Comparison of ENCODE assay signal across 8 mouse cellular contexts in the genomic region with DNA sequence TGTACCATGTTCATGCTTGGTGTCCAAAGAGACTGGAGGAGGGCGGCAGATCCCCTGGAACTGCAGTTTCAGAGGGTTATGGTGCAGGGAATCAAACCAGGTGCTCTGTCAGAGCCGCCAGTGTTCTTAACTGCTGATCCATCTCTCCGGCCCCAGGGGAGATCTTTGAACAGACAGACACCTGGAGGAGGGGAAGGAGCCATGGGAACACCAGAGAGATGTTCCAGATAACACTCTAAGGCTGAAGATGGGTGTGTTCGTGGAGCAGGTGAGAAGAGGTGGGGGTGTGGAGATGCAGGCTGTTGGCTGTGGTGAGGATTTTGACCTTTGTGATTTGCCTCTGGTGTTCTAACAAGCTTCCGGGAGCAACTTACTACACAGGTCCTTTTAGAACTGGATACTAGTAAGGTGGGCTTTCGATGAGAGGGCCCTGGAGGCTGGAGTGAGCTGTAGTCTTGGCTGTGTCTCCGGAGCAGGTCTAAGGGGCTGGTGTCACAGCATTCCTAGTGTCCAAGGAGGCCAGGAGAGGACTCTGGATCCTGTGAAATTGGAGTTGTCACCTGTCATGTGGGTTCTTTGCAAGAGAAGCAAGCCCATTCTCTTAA. TPM values are rescaled to one million over a fixed set of nuclear protein-coding genes. Genes with fewer than 3 reads are reported as not detected.
DNase-seq lines count a peak whose midpoint lies in the region; ATAC-seq and TF ChIP-seq lines count a peak whose summit lies in the region.

No protein-coding gene starts in this region.

- peaks cover 27% of the 10 kb centered on the region for H3K79me2 ChIP-seq in CH12.LX (replicated peaks; ENCODE audit: control insufficient read depth, extremely low read depth, insufficient read depth, poor library complexity, severe bottlenecking)

- TF ChIP-seq CTCF in kidney, adult 2 months (conservative IDR thresholded peaks at IDR 0.05; ENCODE audit: insufficient read depth, insufficient read length, low read depth, low read length), result no peak
- no peak for TF ChIP-seq CTCF in CH12.LX (conservative IDR thresholded peaks at IDR 0.05 in 1 of 2, IDR thresholded peaks at IDR 0.05 in 1 of 2; ENCODE audit: low read depth in 2 of 2, low read length in 2 of 2)

- H3K4me1 ChIP-seq in kidney, adult 2 months (ENCODE audit: control insufficient read depth, insufficient read depth, low read length), result peaks cover 5% of the 10 kb centered on the region; the same call in 1 of the 2 replicates
- peaks cover 9 to 47% of the 10 kb centered on the region in 2 experiments for H3K4me1 ChIP-seq in CH12.LX (ENCODE audit: control insufficient read depth in 1 of 2, insufficient read depth in 2 of 2)
- H3K4me1 ChIP-seq in embryonic facial prominence, embryonic 12.5 days, result peaks cover 49% of the 10 kb centered on the region
- peaks cover 53% of the 10 kb centered on the region for H3K4me1 ChIP-seq in liver, embryonic 11.5 days (replicated peaks; ENCODE audit: control insufficient read depth, insufficient read depth, low read length)

- TF ChIP-seq POLR2A in kidney, adult 2 months (IDR thresholded peaks at IDR 0.05; ENCODE audit: low read depth, low read length), result no peak
- no peak for TF ChIP-seq POLR2A in CH12.LX (IDR thresholded peaks at IDR 0.05; ENCODE audit: low read depth, low read length)

- dilution Hi-C loops in CH12.LX (cut with MboI; ENCODE audit: extremely low pct_ligation_motif_present, extremely low pct_unique_long_range_greater_than_20kb, low sequenced_read_pairs), result no loop called here

- no peak for TF ChIP-seq EP300 in CH12.LX (IDR thresholded peaks at IDR 0.05; ENCODE audit: low read length)

- TF ChIP-seq RAD21 in CH12.LX (IDR thresholded peaks at IDR 0.05; ENCODE audit: low read depth, low read length), result no peak

- no peak overlapping the region for H3K4me2 ChIP-seq in CH12.LX (ENCODE audit: insufficient read depth, low read depth, poor library complexity, severe bottlenecking)
- H3K4me2 ChIP-seq in embryonic facial prominence, embryonic 12.5 days (replicated peaks), result peak overlapping the region; percentile 4; the same call in 1 of the 2 replicates
- no peak overlapping the region; the same call in 1 of the 2 replicates for H3K4me2 ChIP-seq in liver, embryonic 11.5 days

- in situ Hi-C loops in CH12.LX (cut with MboI; ENCODE audit: low pct_ligation_motif_present, low pct_unique_long_range_greater_than_20kb, low sequenced_read_pairs), result no loop called here

- peak; percentile 33 for DNase-seq in kidney, adult 2 months
- DNase-seq in kidney, adult 11 months, result no peak
- DNase-seq in CH12.LX (ENCODE audit: extremely low read depth), result no peak
- no peak for DNase-seq in liver, embryonic 11.5 days (ENCODE audit: low spot score)
- no peak for DNase-seq in left cerebral cortex, postnatal 14 days (ENCODE audit: low spot score in 2 of 2)
- DNase-seq in left cerebral cortex, postnatal 25 days (ENCODE audit: low spot score in 2 of 2), result no peak
- no peak for DNase-seq in spleen, postnatal 36 days (ENCODE audit: low spot score in 2 of 2)

- H3K4me3 ChIP-seq in kidney, adult 2 months (ENCODE audit: insufficient read depth, low read depth, low read length), result no peak overlapping the region
- no peak overlapping the region for H3K4me3 ChIP-seq in CH12.LX (replicated peaks in 1 of 3; ENCODE audit: low read depth in 2 of 3, low read length in 2 of 3, poor library complexity in 1 of 3)
- H3K4me3 ChIP-seq in embryonic facial prominence, embryonic 12.5 days, result no peak overlapping the region
- no peak overlapping the region for H3K4me3 ChIP-seq in liver, embryonic 11.5 days (ENCODE audit: low read depth, low read length)

- intact Hi-C loops in left cerebral cortex, postnatal 14 days (cut with DNase I), result loop anchor here (2.0 kb wide), 1 partner anchor 13 kb away; no protein-coding TSS in a partner anchor
- intact Hi-C loops in left cerebral cortex, postnatal 25 days (cut with DNase I), result loop anchor here (1.0 to 2.0 kb wide), 2 partner anchors 12 to 23 kb away; partner anchors contain the start of gene Rps16

- no peaks in the 10 kb centered on the region for H3K27me3 ChIP-seq in kidney, adult 2 months (replicated peaks; ENCODE audit: control insufficient read depth, insufficient read depth, low read length)
- no peaks in the 10 kb centered on the region for H3K27me3 ChIP-seq in CH12.LX (replicated peaks)
- H3K27me3 ChIP-seq in embryonic facial prominence, embryonic 12.5 days, result no peaks in the 10 kb centered on the region
- no peaks in the 10 kb centered on the region for H3K27me3 ChIP-seq in liver, embryonic 11.5 days (replicated peaks; ENCODE audit: control insufficient read depth, insufficient read depth, low read length)

- no peak for ATAC-seq in embryonic facial prominence, embryonic 12.5 days (ENCODE audit: insufficient number of reproducible peaks, insufficient read depth, low FRiP score, low TSS enrichment)
- no peak for ATAC-seq in liver, embryonic 11.5 days (replicated peaks; ENCODE audit: low FRiP score)

- H3K27ac ChIP-seq in kidney, adult 2 months (ENCODE audit: insufficient read depth, low read depth, low read length), result no peak overlapping the region
- H3K27ac ChIP-seq in CH12.LX (ENCODE audit: insufficient read depth, low read depth), result 0 out of 2 replicates have a peak overlapping the region, but pooled peaks have one; percentile 5
- H3K27ac ChIP-seq in embryonic facial prominence, embryonic 12.5 days, result peak overlapping the region; percentile 74
- peak overlapping the region; percentile 97; the same call in 1 of the 2 replicates for H3K27ac ChIP-seq in liver, embryonic 11.5 days (ENCODE audit: low read depth, low read length)

- 62% methylated on average over 7 of the region's 7 CpGs for WGBS in kidney, adult 2 months
- WGBS in embryonic facial prominence, embryonic 12.5 days, result 74% methylated on average over 7 of the region's 7 CpGs
- WGBS in liver, embryonic 11.5 days, result 72% methylated on average over 7 of the region's 7 CpGs

- H3K9me3 ChIP-seq in CH12.LX (replicated peaks; ENCODE audit: low read length), result no peaks in the 10 kb centered on the region
- no peaks in the 10 kb centered on the region for H3K9me3 ChIP-seq in embryonic facial prominence, embryonic 12.5 days
- no peaks in the 10 kb centered on the region for H3K9me3 ChIP-seq in liver, embryonic 11.5 days (ENCODE audit: control insufficient read depth, low read length)

- no peak overlapping the region for H3K9ac ChIP-seq in CH12.LX (ENCODE audit: insufficient read depth, low read depth)
- no peak overlapping the region for H3K9ac ChIP-seq in embryonic facial prominence, embryonic 12.5 days
- H3K9ac ChIP-seq in liver, embryonic 11.5 days (ENCODE audit: low read depth, low read length), result no peak overlapping the region

- H3K36me3 ChIP-seq in kidney, adult 2 months (ENCODE audit: control insufficient read depth, insufficient read depth, low read length), result peaks cover 8% of the 10 kb centered on the region
- H3K36me3 ChIP-seq in CH12.LX (replicated peaks in 1 of 2; ENCODE audit: control insufficient read depth in 1 of 2, insufficient read depth in 1 of 2, low read length in 1 of 2), result peaks cover 9 to 24% of the 10 kb centered on the region in 2 experiments
- peaks cover 22% of the 10 kb centered on the region for H3K36me3 ChIP-seq in embryonic facial prominence, embryonic 12.5 days
- peaks cover 10% of the 10 kb centered on the region for H3K36me3 ChIP-seq in liver, embryonic 11.5 days (ENCODE audit: control insufficient read depth, insufficient read depth, low read length)

RNA-seq across cellular contexts. Expression of gene Plekhg2, which starts 1.6 kb away (rescaled TPM):
- polyA plus RNA-seq in kidney, adult 2 months (2012; rRNA removed), result 13.5 and 14.6 TPM in 2 replicates
- total RNA-seq in CH12.LX (2012; rRNA removed), result 3.3 and 4.7 TPM in 2 replicates
- 0.39 and 0.43 TPM in 2 replicates for total RNA-seq in CH12.LX (2014; rRNA removed)
- 5.2 and 5.5 TPM in 2 replicates for polyA plus RNA-seq in CH12.LX (2012; ENCODE audit: insufficient read length, low read depth)
- polyA plus RNA-seq in embryonic facial prominence, embryonic 12.5 days (2016; fragmentation: Nextera tagmentation; extraction: Ambion mirVana), result 114 and 121 TPM in 2 replicates
- 29.2 and 34.4 TPM in 2 replicates for polyA plus RNA-seq in liver, embryonic 11.5 days (2014; fragmentation: Nextera tagmentation; extraction: Ambion mirVana)
- total RNA-seq in left cerebral cortex, postnatal 14 days (2021), result 10 to 100 TPM; 10.1 to 10.3 TPM
- total RNA-seq in left cerebral cortex, postnatal 25 days (2021), result 1 to 10 TPM; 5.0 to 6.7 TPM

RNA-seq across cellular contexts. Expression of gene Zfp36, which starts 6.1 kb away (rescaled TPM):
- 24.6 and 25.5 TPM in 2 replicates for polyA plus RNA-seq in kidney, adult 2 months (2012; rRNA removed)
- total RNA-seq in CH12.LX (2012; rRNA removed), result 2.8 and 3.5 TPM in 2 replicates
- total RNA-seq in CH12.LX (2014; rRNA removed), result 1.1 and 1.9 TPM in 2 replicates
- 8.9 and 9.9 TPM in 2 replicates for polyA plus RNA-seq in CH12.LX (2012; ENCODE audit: insufficient read length, low read depth)
- polyA plus RNA-seq in embryonic facial prominence, embryonic 12.5 days (2016; fragmentation: Nextera tagmentation; extraction: Ambion mirVana), result 7.8 and 8.6 TPM in 2 replicates
- polyA plus RNA-seq in liver, embryonic 11.5 days (2014; fragmentation: Nextera tagmentation; extraction: Ambion mirVana), result 9.9 and 10.2 TPM in 2 replicates
- total RNA-seq in left cerebral cortex, postnatal 14 days (2021), result 1 to 10 TPM; 1.5 to 3.3 TPM
- 1 to 10 TPM; 2.2 to 2.9 TPM for total RNA-seq in left cerebral cortex, postnatal 25 days (2021)

RNA-seq across cellular contexts. Expression of gene Med29, which starts 18.5 kb away (rescaled TPM):
- 71.9 and 72.1 TPM in 2 replicates for polyA plus RNA-seq in kidney, adult 2 months (2012; rRNA removed)
- total RNA-seq in CH12.LX (2012; rRNA removed) (23.5 and 27.8 TPM in 2 replicates), CH12.LX (2014; rRNA removed) (19.4 and 19.8 TPM in 2 replicates)
- polyA plus RNA-seq in CH12.LX (2012; ENCODE audit: insufficient read length, low read depth), result 25.4 and 26.9 TPM in 2 replicates
- 51.1 and 52.0 TPM in 2 replicates for polyA plus RNA-seq in embryonic facial prominence, embryonic 12.5 days (2016; fragmentation: Nextera tagmentation; extraction: Ambion mirVana)
- 44.7 and 45.7 TPM in 2 replicates for polyA plus RNA-seq in liver, embryonic 11.5 days (2014; fragmentation: Nextera tagmentation; extraction: Ambion mirVana)
- 10 to 100 TPM; 18.0 to 19.8 TPM for total RNA-seq in left cerebral cortex, postnatal 14 days (2021)
- total RNA-seq in left cerebral cortex, postnatal 25 days (2021), result 10 to 100 TPM; 19.0 to 22.2 TPM

RNA-seq across cellular contexts. Expression of gene Paf1, which starts 18.8 kb away (rescaled TPM):
- 72.6 and 78.4 TPM in 2 replicates for polyA plus RNA-seq in kidney, adult 2 months (2012; rRNA removed)
- 45.9 and 71.0 TPM in 2 replicates for total RNA-seq in CH12.LX (2012; rRNA removed)
- total RNA-seq in CH12.LX (2014; rRNA removed), result 42.2 and 57.8 TPM in 2 replicates
- polyA plus RNA-seq in CH12.LX (2012; ENCODE audit: insufficient read length, low read depth), result 105 and 151 TPM in 2 replicates
- 82.2 and 85.5 TPM in 2 replicates for polyA plus RNA-seq in embryonic facial prominence, embryonic 12.5 days (2016; fragmentation: Nextera tagmentation; extraction: Ambion mirVana)
- 56.1 and 58.6 TPM in 2 replicates for polyA plus RNA-seq in liver, embryonic 11.5 days (2014; fragmentation: Nextera tagmentation; extraction: Ambion mirVana)
- total RNA-seq in left cerebral cortex, postnatal 14 days (2021), result 10 to 100 TPM; 59.9 to 60.0 TPM
- 10 to 100 TPM; 62.4 to 64.0 TPM for total RNA-seq in left cerebral cortex, postnatal 25 days (2021)

RNA-seq across cellular contexts. Expression of gene Rps16, which starts 23.5 kb away (rescaled TPM):
- 724 and 951 TPM in 2 replicates for polyA plus RNA-seq in kidney, adult 2 months (2012; rRNA removed)
- total RNA-seq in CH12.LX (2012; rRNA removed) (1,915 and 2,040 TPM in 2 replicates), CH12.LX (2014; rRNA removed) (42.7 and 66.7 TPM in 2 replicates)
- polyA plus RNA-seq in CH12.LX (2012; ENCODE audit: insufficient read length, low read depth), result 1,205 and 1,254 TPM in 2 replicates
- polyA plus RNA-seq in embryonic facial prominence, embryonic 12.5 days (2016; fragmentation: Nextera tagmentation; extraction: Ambion mirVana), result 836 and 855 TPM in 2 replicates
- 1,377 and 1,547 TPM in 2 replicates for polyA plus RNA-seq in liver, embryonic 11.5 days (2014; fragmentation: Nextera tagmentation; extraction: Ambion mirVana)
- total RNA-seq in left cerebral cortex, postnatal 14 days (2021), result 100 to 1,000 TPM; 481 to 507 TPM
- 100 to 1,000 TPM; 438 to 443 TPM for total RNA-seq in left cerebral cortex, postnatal 25 days (2021)
